Mouse (Mus musculus) cerebellum, adult 2 months (tissue): ENCODE measurements at regions not wholly inside any gene's neighbourhood (a gene's known extent, or its start where the extent isn't known, plus 50 kb on each side); places are given as distances from the start of the nearest gene placed in this dataset.
"Not testable (repeated sequence)": the region's sequence is repeated elsewhere in the genome, so short reads cannot be mapped to it uniquely, and the experiment has no call there.

Experiments used
- DNase-seq, 2 experiments: peaks; one replicate each; pipeline ENCODE4 v3.0.0; 2021
- H3K27ac ChIP-seq: fragments of 200-500 bp; 2 replicates; pipeline ENCODE4 v1.5.1; 2012; ENCODE audit warnings: low read length, control low read depth, inconsistent platforms; ENCODE audit not compliant: insufficient read depth
- H3K27me3 ChIP-seq: fragments of 200-500 bp; 2 replicates; pipeline ENCODE4 v1.6.1; 2012; ENCODE audit warnings: inconsistent platforms, mild to moderate bottlenecking, low read length, moderate library complexity; ENCODE audit not compliant: control insufficient read depth, insufficient read depth
- H3K4me1 ChIP-seq: fragments of 200-500 bp; 2 replicates; pipeline ENCODE4 v1.6.1; 2011; ENCODE audit warnings: low read length; ENCODE audit not compliant: control insufficient read depth, insufficient read depth
- H3K4me3 ChIP-seq: fragments of 200-500 bp; replicated peaks from 2 replicates; pipeline ENCODE3; 2011; ENCODE audit warnings: mild to moderate bottlenecking, low read depth, low read length, control low read depth; ENCODE audit not compliant: insufficient read depth
- CTCF ChIP-seq: fragments of 200-500 bp; IDR thresholded peaks from 2 replicates; pipeline ENCODE4 v1.5.1; 2011; ENCODE audit warnings: low read depth, mild to moderate bottlenecking, control low read depth, low read length, moderate library complexity, borderline replicate concordance; ENCODE audit not compliant: insufficient read depth
- POLR2A ChIP-seq: fragments of 200-500 bp; IDR thresholded peaks from 2 replicates; pipeline ENCODE4 v1.6.1; 2011; ENCODE audit warnings: low read length, control low read depth, borderline replicate concordance; ENCODE audit not compliant: insufficient read depth
- WGBS: fragments of 180-500 bp; shearing (Covaris S2); methylation state at CpG from one replicate; pipeline ENCODE4 v1.1.7; 2018; 5-methylcytosine and 5-hydroxymethylcytosine counted together

- no peaks in the 10 kb centered on the region for H3K4me1 ChIP-seq
- H3K27ac ChIP-seq: no peak overlapping the region
- no peak for DNase-seq
- WGBS: 75% methylated on average over 4 of the region's 4 CpGs
- H3K27me3 ChIP-seq: no peaks in the 10 kb centered on the region
- TF ChIP-seq CTCF (no peak), POLR2A (no peak)
- no peak overlapping the region for H3K4me3 ChIP-seq
Measured at GRCm38 (mm10) chrX:129034236-129034635, 715.3 kb upstream of the Diaph2 start.

GRCm38 (mm10) chrX:129056408-129056807 lies 693.1 kb upstream of the Diaph2 start:
- not testable (repeated sequence) for H3K27me3 ChIP-seq

DNA sequence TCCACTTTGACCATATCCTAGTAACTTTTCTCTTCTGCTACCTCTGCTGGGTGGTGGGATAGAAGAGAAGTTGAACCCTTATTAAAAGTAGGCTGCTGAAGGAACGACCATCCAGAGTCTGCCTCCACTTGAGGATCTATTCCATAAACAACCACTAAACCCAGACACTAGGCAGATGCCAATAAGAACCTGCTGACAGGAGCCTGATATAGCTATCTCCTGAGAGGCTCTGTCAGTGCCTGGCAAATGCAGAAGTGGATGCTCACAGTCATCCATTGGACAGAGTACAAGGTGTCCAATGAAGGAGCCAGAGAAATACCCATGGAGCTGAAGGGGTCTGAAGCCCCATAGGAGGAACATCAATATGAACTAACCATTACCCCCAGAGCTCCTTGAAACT lies 653.7 kb upstream of the Diaph2 start:
- not testable (repeated sequence) for H3K27ac ChIP-seq, DNase-seq, H3K4me3 ChIP-seq, H3K27me3 ChIP-seq, H3K4me1 ChIP-seq
- WGBS: 44% methylated on average over 1 of the region's 1 CpGs

More at GRCm38 (mm10) chrX:129056408-129056807, 693.1 kb upstream of the Diaph2 start:
- DNase-seq, H3K4me3 ChIP-seq, H3K27ac ChIP-seq, H3K4me1 ChIP-seq: not testable (repeated sequence)
- WGBS: 50% methylated on average over 1 of the region's 1 CpGs

GRCm38 (mm10) chrX:129098348-129098747 lies 651.2 kb upstream of the Diaph2 start:
- no peaks in the 10 kb centered on the region for H3K27me3 ChIP-seq
- 34% methylated on average over 2 of the region's 2 CpGs for WGBS

GRCm38 (mm10) chrX:129102285-129102684 lies 647.3 kb upstream of the Diaph2 start:
- no peak overlapping the region for H3K4me3 ChIP-seq
- no peak overlapping the region for H3K27ac ChIP-seq
- no peaks in the 10 kb centered on the region for H3K4me1 ChIP-seq
- H3K27me3 ChIP-seq: no peaks in the 10 kb centered on the region
- WGBS: 24% methylated on average over 6 of the region's 6 CpGs
- no peak for TF ChIP-seq CTCF
- TF ChIP-seq POLR2A: no peak
- DNase-seq: peak in 1 of 2 experiments; percentile 0

More at GRCm38 (mm10) chrX:129098348-129098747, 651.2 kb upstream of the Diaph2 start:
- TF ChIP-seq POLR2A (no peak), CTCF (no peak)
- no peak overlapping the region for H3K4me3 ChIP-seq
- no peak for DNase-seq
- no peaks in the 10 kb centered on the region for H3K4me1 ChIP-seq
- no peak overlapping the region for H3K27ac ChIP-seq

GRCm38 (mm10) chrX:129103239-129103638 lies 646.3 kb upstream of the Diaph2 start:
- TF ChIP-seq POLR2A: no peak
- TF ChIP-seq CTCF: no peak
- no peak overlapping the region for H3K4me3 ChIP-seq
- H3K4me1 ChIP-seq: no peaks in the 10 kb centered on the region
- H3K27me3 ChIP-seq: no peaks in the 10 kb centered on the region
- no peak for DNase-seq
- WGBS: 77% methylated on average over 4 of the region's 4 CpGs
- no peak overlapping the region for H3K27ac ChIP-seq
